Mouse (Mus musculus) retina, postnatal 7 days (tissue): ENCODE data around the gene Nipal1.

ENCODE experiments used
- DNase-seq: peaks from one replicate; pipeline ENCODE4 v3.0.0-alpha.2; 2012; ENCODE audit warnings: low read depth, low spot score

The Nipal1 gene

DNA sequence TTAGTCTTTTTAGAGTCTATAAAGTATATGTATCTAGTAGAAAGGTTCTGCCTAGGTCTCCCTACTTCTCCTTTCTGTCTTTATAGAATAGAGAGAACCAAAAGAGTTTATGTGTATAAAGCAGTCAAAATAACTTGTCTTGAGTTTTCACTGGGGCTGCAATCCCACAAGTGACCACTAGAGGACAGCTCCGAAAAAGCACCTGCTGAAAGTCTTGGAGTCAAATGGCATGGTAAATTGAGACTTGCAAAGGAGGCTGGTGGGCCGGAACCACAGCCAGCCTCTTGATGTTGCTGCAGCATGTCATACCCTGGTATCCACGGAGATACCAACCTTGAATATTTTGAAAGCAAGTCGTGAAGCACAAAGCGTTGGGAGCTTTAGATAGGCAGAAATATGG lies 17.7 kb downstream of the Nipal1 start:
- DNase-seq = no peak

GRCm38 (mm10) chr5:72666428-72666827 lies 18.8 kb downstream of the Nipal1 start:
- DNase-seq = no peak

- no peak for DNase-seq
Measured at GRCm38 (mm10) chr5:72668351-72668750, 20.8 kb downstream of the Nipal1 start.

- no peak for DNase-seq
Measured at GRCm38 (mm10) chr5:72671017-72671699, 23.6 kb downstream of the Nipal1 start.

- DNase-seq = no peak
Measured at GRCm38 (mm10) chr5:72674994-72675542, 27.5 kb downstream of the Nipal1 start.

GRCm38 (mm10) chr5:72681451-72681850 lies 33.9 kb downstream of the Nipal1 start:
- DNase-seq = no peak

DNA sequence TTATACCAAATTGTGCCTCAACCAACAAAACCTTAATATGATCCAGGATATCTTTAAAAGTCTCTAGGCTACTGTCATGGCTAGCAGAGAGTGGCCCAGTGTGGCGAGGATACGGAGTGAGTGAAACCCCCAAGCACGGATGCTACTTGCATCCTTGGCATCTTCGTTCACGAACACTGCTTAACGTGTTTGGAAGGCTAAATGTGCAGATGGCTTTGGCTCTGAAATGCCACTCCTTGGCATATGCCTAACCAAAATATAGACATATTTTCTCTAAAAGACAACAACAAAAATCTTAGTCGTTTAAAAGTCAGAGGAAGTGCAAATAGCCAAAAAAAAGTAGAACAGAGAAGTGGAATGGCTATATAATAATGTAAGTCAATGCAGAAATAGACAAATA lies 42.0 kb downstream of the Nipal1 start:
- no peak for DNase-seq

DNA sequence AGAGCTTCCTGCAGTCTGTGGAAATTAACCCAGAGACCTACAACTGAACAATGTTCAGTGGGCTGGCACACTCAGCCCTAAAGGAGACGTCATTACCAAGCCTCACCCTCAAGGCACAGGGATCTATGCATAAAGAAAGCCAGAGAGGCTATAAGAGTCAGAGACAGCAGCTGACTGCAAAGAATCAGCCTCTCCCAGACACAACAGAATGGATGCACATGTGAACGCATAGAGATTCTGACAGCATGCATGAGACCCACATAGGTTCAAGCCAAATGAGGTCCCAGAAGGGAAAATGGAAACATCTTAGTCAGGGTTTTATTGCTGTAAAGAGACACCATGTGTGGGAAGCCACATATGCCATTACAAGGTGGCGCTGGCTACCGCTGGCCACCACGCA lies 42.9 kb downstream of the Nipal1 start:
- no peak for DNase-seq

DNA sequence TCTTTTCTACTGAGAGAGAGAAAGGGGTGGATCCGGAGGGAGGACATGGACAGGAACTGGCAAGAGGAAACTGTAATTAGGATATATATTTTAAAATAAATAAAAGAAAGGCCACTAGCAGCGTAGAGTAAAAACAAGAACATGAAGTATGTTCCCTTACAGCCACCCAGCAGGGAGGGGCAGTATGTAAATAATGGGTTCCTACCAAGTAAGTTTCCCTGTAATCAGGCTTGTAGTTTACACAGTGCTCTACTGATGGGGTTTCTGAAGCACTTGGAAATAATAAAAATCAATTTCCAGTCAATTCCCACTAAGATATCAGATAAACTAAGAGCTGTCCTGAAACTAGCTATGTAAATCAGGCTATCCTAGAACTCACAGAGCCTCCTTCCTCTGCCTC lies 47.1 kb downstream of the Nipal1 start:
- DNase-seq = no peak

GRCm38 (mm10) chr5:72696491-72696890 lies 48.9 kb downstream of the Nipal1 start:
- DNase-seq = no peak

- DNase-seq = no peak
Measured at GRCm38 (mm10) chr5:72698343-72698742, 50.7 kb downstream of the Nipal1 start.

- DNase-seq = no peak
Measured at GRCm38 (mm10) chr5:72698818-72699499, 51.4 kb downstream of the Nipal1 start.

DNA sequence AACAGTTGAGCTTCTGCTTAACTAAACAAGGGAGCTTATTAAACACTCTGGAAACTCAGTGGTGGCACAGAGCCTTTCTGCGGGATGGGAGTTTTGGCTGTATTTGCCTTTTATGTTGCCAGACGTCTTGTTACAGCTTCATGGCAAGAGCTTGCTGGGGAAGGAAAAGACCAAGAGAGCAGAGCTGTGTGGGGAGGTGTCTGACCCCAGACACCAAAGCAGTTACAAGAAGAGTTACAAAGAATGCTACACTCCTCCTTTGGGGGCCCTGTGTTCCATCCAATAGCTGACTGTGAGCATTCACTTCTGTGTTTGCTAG lies 51.9 kb downstream of the Nipal1 start:
- no peak for DNase-seq

- DNase-seq = no peak
Measured at GRCm38 (mm10) chr5:72702202-72702601, 54.6 kb downstream of the Nipal1 start.

DNA sequence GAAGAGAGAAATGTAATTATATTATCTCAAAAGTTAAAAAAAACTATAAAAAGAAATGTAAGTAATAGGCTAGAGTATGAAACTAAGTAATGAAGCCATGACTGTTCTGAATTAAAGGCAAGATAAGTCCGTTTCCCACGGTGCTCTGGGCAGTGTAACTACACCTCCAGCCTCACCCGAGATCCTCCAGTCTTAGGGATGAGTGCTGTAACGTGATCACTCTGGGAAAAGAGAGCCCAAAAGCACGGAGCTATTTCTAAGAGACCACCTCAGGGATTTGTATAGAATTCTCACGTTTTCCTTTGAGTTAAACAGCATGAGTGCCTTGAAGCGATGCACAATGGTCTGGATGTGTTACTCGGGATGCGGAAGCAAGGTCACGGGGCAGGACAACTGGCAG lies 58.5 kb downstream of the Nipal1 start:
- no peak for DNase-seq

GRCm38 (mm10) chr5:72706722-72707121 lies 59.1 kb downstream of the Nipal1 start:
- DNase-seq = no peak

- DNase-seq = no peak
Measured at GRCm38 (mm10) chr5:72709451-72709850, 61.9 kb downstream of the Nipal1 start.

GRCm38 (mm10) chr5:72709976-72710375 lies 62.4 kb downstream of the Nipal1 start:
- DNase-seq = no peak

GRCm38 (mm10) chr5:72710572-72711278 lies 63.1 kb downstream of the Nipal1 start:
- DNase-seq = peak; percentile 48

DNA sequence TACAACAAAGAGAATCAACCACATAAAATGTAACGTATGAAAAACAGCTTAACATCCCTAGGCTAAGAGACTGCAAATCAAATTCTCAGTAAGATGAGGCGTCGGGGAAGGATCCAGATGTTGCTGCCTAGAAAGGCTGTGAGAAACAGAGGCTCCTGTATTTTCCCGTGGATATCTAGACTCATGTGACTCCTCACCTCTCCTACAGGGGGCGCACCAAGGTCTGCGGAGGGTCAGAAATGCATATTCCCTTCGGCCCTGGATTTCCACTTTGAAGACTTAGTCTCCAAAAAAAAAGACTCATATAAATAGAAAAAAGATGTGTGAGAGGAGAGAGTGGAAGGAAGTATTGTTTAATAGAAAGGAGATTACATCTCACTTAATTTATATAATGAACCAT lies 73.0 kb downstream of the Nipal1 start:
- DNase-seq = no peak
